Mouse (Mus musculus): ENCODE measurements around the gene Ap1s1.

Ap1s1 gene

GRCm38 (mm10) chr5:137065454-137065853 is 19.5 kb upstream of the Ap1s1 start:
- DNase-seq (ENCODE audit: low spot score): no peak

DNA sequence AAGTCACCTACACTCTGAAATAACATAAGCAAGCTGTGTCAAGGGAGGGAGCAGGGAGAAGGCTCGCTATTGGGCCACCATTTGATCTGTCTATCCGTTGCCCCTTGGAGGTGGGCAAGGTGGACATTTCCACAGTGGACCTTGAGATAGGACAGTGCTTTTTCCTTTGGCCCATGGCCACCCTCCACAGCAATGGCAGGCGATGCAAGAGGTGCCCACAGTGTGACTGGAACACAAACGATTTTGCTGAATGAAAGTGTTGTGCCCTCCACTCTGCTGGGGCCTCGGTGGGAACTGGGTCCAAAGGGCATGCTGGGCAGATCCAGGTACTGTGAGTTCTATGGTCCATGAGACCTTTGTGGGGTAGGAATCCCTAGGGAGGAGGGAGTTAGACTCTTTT is 16.7 kb upstream of the Ap1s1 start:
- DNase-seq (ENCODE audit: low spot score): no peak

GRCm38 (mm10) chr5:137061809-137062481 is 16.0 kb upstream of the Ap1s1 start:
- no peak for DNase-seq (ENCODE audit: low spot score)

DNA sequence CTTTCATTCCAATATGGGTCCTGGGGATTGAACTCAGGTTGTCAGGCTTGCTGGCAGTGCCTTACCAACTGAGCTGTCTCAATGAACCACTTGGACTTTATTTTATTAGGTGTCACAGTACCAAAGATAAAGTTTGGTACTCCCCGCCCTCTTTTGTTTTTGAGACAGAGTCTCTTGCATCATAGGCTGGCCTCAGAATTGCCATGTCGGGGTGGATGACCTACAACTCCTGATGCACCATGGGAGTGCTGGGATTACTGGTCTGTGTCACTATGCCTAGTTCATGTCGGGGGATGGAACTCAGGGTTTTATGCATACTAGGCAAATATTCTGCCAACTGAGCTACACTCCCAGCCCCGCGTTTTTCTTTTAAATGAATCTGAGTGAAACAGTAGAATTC is 8.9 kb upstream of the Ap1s1 start:
- no peak for DNase-seq (ENCODE audit: low spot score)

DNA sequence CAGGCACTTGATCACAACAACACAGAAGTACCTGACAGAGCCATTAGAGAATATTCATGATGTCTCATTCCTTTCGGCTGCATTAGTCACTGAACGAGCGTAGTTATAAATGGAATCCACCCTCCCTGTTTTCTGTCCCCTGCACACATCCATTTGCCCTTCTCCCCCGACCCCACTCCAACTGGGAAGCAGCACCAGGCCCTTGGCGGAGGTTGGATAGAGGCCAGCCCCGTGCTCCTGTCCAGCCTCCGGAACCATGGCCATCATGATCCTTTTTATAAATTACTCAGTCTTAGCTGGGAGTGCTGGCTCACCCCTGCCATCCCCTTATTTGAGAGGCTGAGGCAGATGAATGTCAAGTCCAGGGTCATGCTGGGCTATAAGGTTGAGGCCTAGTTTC is 8.4 kb upstream of the Ap1s1 start:
- DNase-seq (ENCODE audit: low spot score): no peak

- DNase-seq (ENCODE audit: low spot score): no peak
Measured at GRCm38 (mm10) chr5:137051914-137052505, 6.1 kb upstream of the Ap1s1 start.

GRCm38 (mm10) chr5:137051125-137051524 is 5.2 kb upstream of the Ap1s1 start:
- DNase-seq (ENCODE audit: low spot score): no peak

- no peak for DNase-seq (ENCODE audit: low spot score)
Measured at GRCm38 (mm10) chr5:137046991-137047390, 1.1 kb upstream of the Ap1s1 start.

DNA sequence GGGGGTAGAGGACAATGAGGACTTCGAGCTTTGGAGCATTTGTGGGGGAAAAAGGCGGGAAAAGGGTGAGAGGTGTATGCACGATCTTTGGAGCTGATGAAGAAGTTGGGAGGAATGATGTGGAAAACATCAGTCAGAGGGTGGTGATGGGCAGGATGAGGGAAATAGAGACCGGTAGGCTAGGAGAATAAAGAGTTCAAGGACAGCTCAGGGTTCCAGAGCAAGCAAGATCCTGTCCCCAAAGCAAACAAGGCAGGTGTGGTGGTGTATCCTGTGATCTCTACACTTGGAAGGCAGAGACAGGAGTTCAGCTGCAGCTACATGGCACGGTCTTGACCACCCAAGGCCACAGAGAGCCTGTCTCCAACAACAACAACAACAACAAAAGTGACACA is 386 bp upstream of the Ap1s1 start:
- DNase-seq (ENCODE audit: low spot score): no peak

DNA sequence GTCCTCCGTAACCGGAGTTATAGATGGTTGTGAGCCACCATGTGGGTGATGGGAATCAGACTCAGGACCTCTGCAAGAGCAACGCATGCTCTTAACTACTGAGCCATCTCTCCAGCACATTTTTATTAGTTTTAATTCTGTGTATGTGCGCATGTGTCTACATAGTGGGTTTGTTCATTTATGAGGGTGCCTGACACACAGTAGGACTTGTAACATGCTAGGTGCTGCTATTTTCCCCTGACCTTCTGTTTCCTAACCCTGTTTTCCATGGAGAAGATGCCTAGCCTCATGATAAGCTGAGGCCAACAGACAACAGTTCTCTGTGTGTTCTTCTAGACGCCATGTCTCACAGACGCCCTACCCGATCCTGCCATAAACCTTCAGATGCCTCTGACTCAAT is 1.9 kb downstream of the Ap1s1 start:
- no peak for DNase-seq (ENCODE audit: low spot score)

DNA sequence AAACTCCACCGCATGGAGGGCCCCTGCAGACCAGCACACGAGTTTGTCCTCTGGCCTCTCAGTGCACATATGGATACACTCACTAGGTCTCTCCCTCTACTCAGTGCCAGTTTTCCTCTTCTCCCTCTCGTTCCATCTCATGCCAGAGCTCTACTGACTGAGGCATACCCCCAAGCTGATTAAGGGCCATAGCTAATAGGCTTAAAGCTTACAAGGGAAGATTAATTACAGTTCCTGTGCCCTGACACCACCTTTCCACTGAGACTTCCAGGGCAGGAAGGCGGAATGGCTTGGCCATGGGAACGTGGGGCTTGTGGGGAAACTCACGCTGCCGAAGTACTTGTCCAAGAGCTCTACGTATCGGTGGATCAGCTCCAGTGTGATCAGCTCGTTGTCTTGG is 4.5 kb downstream of the Ap1s1 start:
- no peak for DNase-seq (ENCODE audit: low spot score)

GRCm38 (mm10) chr5:137039453-137039852 is 6.5 kb downstream of the Ap1s1 start:
- no peak for DNase-seq (ENCODE audit: low spot score)

- no peak for DNase-seq (ENCODE audit: low spot score)
Measured at GRCm38 (mm10) chr5:137036211-137036610, 9.7 kb downstream of the Ap1s1 start.

GRCm38 (mm10) chr5:137032641-137033074 is 13.3 kb downstream of the Ap1s1 start:
- DNase-seq (ENCODE audit: low spot score): peak; percentile 49

GRCm38 (mm10) chr5:137032033-137032421 is 13.9 kb downstream of the Ap1s1 start:
- no peak for DNase-seq (ENCODE audit: low spot score)

DNA sequence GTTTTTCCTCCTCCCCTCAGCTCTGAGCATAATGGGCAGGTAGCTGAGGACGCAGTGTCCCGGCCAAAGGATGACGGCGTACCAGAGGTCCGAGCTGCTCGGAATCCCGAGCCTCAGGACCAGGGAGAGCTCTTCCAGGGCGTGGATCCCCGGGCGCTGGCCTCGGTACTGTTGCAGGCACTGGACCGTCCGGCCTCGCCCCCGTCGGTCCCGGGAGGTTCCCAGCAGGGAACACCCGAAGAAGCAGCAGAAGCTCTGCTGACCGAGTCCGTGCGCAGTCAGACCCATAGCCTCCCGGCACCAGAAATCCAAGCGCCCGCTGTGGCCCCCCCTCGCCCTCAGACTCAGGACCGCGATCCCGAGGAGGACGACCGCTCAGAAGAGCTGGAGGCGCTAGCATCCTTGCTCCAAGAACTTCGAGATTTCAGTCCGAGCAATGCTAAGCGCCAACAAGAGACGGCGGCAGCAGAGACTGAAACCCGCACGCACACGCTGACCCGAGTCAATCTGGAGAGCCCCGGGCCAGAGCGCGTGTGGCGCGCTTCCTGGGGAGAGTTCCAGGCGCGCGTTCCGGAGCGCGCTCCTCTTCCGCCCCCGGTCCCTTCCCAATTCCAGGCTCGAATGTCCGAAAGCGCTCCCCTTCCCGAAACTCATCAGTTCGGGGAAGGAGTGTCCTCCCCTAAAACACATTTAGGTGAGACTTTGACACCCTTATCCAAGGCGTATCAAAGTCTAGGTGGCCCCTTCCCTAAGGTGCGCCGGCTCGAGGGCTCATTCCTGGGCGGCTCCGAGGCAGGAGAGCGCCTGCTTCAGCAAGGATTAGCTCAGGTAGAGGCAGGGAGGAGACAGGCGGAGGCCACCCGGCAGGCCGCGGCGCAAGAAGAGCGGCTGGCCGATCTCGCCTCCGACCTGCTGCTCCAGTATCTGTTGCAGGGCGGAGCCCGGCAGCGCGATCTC is 14.6 kb downstream of the Ap1s1 start:
- no peak for DNase-seq (ENCODE audit: low spot score)

DNA sequence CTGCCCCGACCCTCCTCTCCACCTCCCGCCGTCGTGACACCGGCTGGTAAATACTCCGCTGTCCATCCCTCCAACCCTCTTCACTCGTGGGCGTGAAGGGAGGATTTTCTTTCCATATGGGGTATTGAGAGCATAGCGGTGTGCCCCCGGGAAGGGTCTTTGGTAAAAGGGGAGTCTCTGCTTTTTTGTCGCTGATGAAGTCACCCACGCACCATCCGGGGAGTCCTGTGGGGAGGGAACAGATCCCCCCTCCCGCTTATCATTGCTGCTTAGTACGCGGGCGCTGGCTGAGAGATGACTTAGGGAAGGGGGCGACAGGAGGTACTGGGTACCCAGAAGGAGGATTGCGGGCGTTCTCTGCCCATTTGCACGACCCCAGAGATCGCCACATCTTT is 15.5 kb downstream of the Ap1s1 start:
- DNase-seq (ENCODE audit: low spot score): no peak

- DNase-seq (ENCODE audit: low spot score): peak; percentile 97
Measured at GRCm38 (mm10) chr5:137029643-137030415, 16.1 kb downstream of the Ap1s1 start.

DNA sequence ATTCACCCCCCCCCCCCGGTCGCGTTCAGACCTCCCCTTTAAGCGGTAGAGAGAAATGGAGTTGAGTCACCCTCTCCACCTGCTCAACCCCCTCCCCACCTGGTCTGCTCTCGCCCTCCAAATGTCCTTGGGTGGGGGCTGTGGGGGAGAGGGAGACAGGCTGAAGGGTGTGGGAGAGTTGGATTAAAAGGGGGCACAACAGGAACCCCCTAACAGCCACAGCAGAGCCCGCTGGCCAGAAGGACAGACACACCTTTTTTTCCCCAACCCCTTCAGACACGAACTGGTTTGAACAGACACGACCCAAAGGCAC is 16.7 kb downstream of the Ap1s1 start:
- DNase-seq (ENCODE audit: low spot score): no peak

- DNase-seq (ENCODE audit: low spot score): no peak
Measured at GRCm38 (mm10) chr5:137028561-137029272, 17.2 kb downstream of the Ap1s1 start.

GRCm38 (mm10) chr5:137026092-137026491 is 19.8 kb downstream of the Ap1s1 start, which contains the start of gene Vgf:
Vgf (plus strand) TSS chr5:137026392.
- no peak for DNase-seq (ENCODE audit: low spot score)

DNA sequence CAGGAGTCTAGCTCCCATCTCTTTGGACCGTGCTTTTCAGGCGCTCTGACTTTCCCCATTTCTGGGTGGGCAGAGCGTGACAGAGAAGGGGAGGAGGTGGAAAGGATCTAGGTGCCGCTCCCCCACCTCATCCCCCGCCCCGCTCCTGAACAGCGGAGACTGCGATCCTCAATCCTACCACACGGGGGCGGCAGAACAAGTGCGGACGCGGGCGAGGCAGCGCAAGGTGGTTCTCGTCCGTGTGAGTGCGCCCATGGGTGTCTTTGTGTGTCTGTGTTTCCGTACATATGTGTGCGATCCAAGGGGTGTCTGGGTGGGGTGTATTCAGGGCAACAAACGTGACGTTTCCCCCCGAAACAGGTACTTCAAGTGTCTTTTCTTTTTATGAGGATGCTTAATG is 20.8 kb downstream of the Ap1s1 start:
- DNase-seq (ENCODE audit: low spot score): peak; percentile 62

Data from ovary, postnatal 10 days (tissue).